Mouse (Mus musculus): ENCODE measurements at regions not wholly inside any gene's neighbourhood (a gene's known extent, or its start where the extent isn't known, plus 50 kb on each side); places are given as distances from the start of the nearest gene placed in this dataset.
"Not testable (repeated sequence)": the region's sequence is repeated elsewhere in the genome, so short reads cannot be mapped to it uniquely, and the experiment has no call there.

GRCm38 (mm10) chr14:120803739-120804138 is 107.3 kb upstream of the Ipo5 start:
- Histone ChIP-seq H3K36me3 (ENCODE audit: control insufficient read depth, insufficient read depth) (no peaks in the 10 kb centered on the region), H3K4me3 (ENCODE audit: insufficient read depth, poor library complexity, severe bottlenecking) (no peak overlapping the region), H3ac (ENCODE audit: control insufficient read depth, insufficient read length, low read depth) (no peak overlapping the region), H3K27me3 (ENCODE audit: control insufficient read depth, insufficient read depth, insufficient read length) (no peaks in the 10 kb centered on the region), H3K79me2 (ENCODE audit: control insufficient read depth, insufficient read depth) (no peaks in the 10 kb centered on the region), H3K79me3 (ENCODE audit: low read depth) (no peaks in the 10 kb centered on the region)
- no peak for TF ChIP-seq CTCF (IDR thresholded peaks at IDR 0.05; ENCODE audit: control insufficient read depth, insufficient read depth, insufficient read length)
- TF ChIP-seq CEBPB (IDR thresholded peaks at IDR 0.05; ENCODE audit: low read depth): no peak
- TF ChIP-seq USF1 (IDR thresholded peaks at IDR 0.05; ENCODE audit: low read depth): no peak
- no peak for TF ChIP-seq MYOG (IDR thresholded peaks at IDR 0.05; ENCODE audit: control insufficient read depth, extremely low read depth, insufficient read length)
- TF ChIP-seq FOSL1 (IDR thresholded peaks at IDR 0.05; ENCODE audit: insufficient read depth, low read length, poor library complexity, severe bottlenecking): no peak
- TF ChIP-seq MYOD1 (IDR thresholded peaks at IDR 0.05; ENCODE audit: control insufficient read depth, insufficient read length, low read depth): no peak
- TF ChIP-seq MAX (IDR thresholded peaks at IDR 0.05): no peak

DNA sequence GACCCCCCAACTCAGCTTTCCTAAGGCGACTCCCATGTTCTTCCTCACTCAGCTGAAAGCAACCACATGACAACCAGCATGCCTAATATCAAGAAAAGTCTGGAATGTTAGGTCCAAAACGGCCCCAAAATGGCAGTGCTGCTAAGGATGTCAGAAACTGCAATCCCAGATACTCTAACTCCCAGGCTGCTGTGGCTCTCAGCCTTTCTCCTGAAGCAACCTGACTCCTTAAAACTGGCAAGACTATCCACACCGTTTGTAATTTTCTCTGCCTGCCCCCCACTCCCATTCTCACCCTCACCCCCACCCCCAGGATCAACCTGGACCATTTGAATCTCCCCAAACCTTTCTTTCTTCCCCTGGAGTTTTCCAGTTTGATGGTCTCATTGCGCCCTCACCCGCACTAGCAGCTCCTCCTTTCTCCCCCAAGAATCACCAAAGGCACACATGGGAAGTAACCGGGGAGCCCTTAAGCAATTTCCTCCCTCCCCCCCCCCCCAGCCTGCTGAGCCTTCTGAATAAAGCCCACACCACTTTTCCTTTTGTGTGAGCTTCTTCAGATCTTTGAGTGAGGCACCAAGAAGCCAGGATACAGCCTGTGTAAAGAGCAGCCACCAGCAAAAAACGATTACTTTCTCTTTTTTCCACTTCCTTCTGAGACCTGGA is 106.7 kb upstream of the Ipo5 start:
- Histone ChIP-seq H3K36me3 (ENCODE audit: control insufficient read depth, insufficient read depth) (no peaks in the 10 kb centered on the region), H3K79me3 (ENCODE audit: low read depth) (no peaks in the 10 kb centered on the region), H3K27me3 (ENCODE audit: control insufficient read depth, insufficient read depth, insufficient read length) (no peaks in the 10 kb centered on the region), H3K4me3 (ENCODE audit: insufficient read depth, poor library complexity, severe bottlenecking) (no peak overlapping the region), H3K79me2 (ENCODE audit: control insufficient read depth, insufficient read depth) (no peaks in the 10 kb centered on the region), H3ac (ENCODE audit: control insufficient read depth, insufficient read length, low read depth) (no peak overlapping the region)
- TF ChIP-seq MAX (IDR thresholded peaks at IDR 0.05) (no peak), CTCF (IDR thresholded peaks at IDR 0.05; ENCODE audit: control insufficient read depth, insufficient read depth, insufficient read length) (no peak), FOSL1 (IDR thresholded peaks at IDR 0.05; ENCODE audit: insufficient read depth, low read length, poor library complexity, severe bottlenecking) (no peak), MYOG (IDR thresholded peaks at IDR 0.05; ENCODE audit: control insufficient read depth, extremely low read depth, insufficient read length) (no peak), USF1 (IDR thresholded peaks at IDR 0.05; ENCODE audit: low read depth) (no peak), CEBPB (IDR thresholded peaks at IDR 0.05; ENCODE audit: low read depth) (no peak), MYOD1 (IDR thresholded peaks at IDR 0.05; ENCODE audit: control insufficient read depth, insufficient read length, low read depth) (no peak)

DNA sequence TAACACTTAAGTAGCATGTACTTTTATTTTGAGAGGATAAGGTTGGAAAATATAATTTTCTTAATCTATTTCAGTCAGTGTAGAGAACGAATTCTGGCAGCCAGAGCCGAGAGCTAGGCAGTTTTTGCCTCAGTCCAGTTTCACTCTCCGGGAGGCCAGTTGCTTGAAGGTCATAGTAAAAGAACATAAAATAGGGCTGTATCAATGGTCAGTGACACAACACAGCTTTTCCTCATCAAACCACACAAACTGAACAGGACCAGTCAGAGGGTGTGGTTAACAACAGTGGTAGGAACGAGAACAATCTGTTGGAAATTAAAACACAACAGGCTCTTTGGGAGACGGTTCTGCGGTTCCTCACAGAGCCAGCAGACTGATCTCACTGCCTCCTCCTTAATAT is 105.9 kb upstream of the Ipo5 start:
- Histone ChIP-seq H3ac (ENCODE audit: control insufficient read depth, insufficient read length, low read depth) (no peak overlapping the region), H3K79me2 (ENCODE audit: control insufficient read depth, insufficient read depth) (no peaks in the 10 kb centered on the region), H3K79me3 (ENCODE audit: low read depth) (no peaks in the 10 kb centered on the region), H3K27me3 (ENCODE audit: control insufficient read depth, insufficient read depth, insufficient read length) (no peaks in the 10 kb centered on the region), H3K36me3 (ENCODE audit: control insufficient read depth, insufficient read depth) (no peaks in the 10 kb centered on the region), H3K4me3 (ENCODE audit: insufficient read depth, poor library complexity, severe bottlenecking) (no peak overlapping the region)
- TF ChIP-seq USF1 (IDR thresholded peaks at IDR 0.05; ENCODE audit: low read depth) (no peak), MYOG (IDR thresholded peaks at IDR 0.05; ENCODE audit: control insufficient read depth, extremely low read depth, insufficient read length) (no peak), MYOD1 (IDR thresholded peaks at IDR 0.05; ENCODE audit: control insufficient read depth, insufficient read length, low read depth) (no peak), FOSL1 (IDR thresholded peaks at IDR 0.05; ENCODE audit: insufficient read depth, low read length, poor library complexity, severe bottlenecking) (no peak), CTCF (IDR thresholded peaks at IDR 0.05; ENCODE audit: control insufficient read depth, insufficient read depth, insufficient read length) (no peak), CEBPB (IDR thresholded peaks at IDR 0.05; ENCODE audit: low read depth) (no peak), MAX (IDR thresholded peaks at IDR 0.05) (no peak)

DNA sequence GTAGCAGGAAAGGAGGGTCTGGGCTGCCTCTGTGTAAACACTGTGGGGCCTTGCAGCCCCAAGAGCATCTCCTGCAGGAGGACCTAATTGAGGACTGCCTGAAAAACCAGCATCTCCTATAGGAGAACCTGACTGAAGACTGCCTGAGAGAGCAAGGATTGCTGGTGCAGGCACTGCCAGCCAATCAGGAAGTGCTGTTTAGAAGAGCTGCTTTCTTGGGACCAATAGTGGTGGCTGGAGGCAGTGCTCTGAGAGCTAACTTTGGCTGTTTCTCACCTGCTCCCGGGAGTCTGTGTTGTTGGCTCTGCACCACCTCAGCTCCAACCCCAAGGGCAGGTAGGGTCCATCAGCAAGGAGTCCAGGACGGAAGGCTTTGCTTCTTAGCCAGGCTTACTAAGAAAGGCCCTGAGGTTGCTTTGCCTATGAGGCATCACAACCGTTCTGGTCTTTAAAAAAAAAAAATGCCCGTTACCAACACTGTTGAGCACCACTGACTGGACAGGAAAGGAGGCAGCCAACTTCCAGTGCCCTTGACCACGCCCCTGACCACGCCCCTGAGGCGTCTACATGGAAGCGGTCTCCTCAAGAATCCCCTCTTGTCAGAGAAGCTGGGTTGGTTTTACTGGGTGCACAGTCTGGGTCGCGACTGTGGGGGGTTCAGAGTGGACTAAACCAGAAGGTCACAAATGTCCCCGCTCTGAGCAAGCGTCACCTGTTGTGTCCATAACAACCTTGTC is 105.0 kb upstream of the Ipo5 start:
- not testable (repeated sequence) for H3K79me2 ChIP-seq (ENCODE audit: control insufficient read depth, insufficient read depth); H3ac ChIP-seq (ENCODE audit: control insufficient read depth, insufficient read length, low read depth); H3K27me3 ChIP-seq (ENCODE audit: control insufficient read depth, insufficient read depth, insufficient read length); H3K4me3 ChIP-seq (ENCODE audit: insufficient read depth, poor library complexity, severe bottlenecking); H3K79me3 ChIP-seq (ENCODE audit: low read depth); H3K36me3 ChIP-seq (ENCODE audit: control insufficient read depth, insufficient read depth)

GRCm38 (mm10) chr14:120806553-120806893 is 104.5 kb upstream of the Ipo5 start:
- Histone ChIP-seq H3K79me3 (ENCODE audit: low read depth) (no peaks in the 10 kb centered on the region), H3K4me3 (ENCODE audit: insufficient read depth, poor library complexity, severe bottlenecking) (no peak overlapping the region), H3K36me3 (ENCODE audit: control insufficient read depth, insufficient read depth) (no peaks in the 10 kb centered on the region), H3K27me3 (ENCODE audit: control insufficient read depth, insufficient read depth, insufficient read length) (no peaks in the 10 kb centered on the region), H3K79me2 (ENCODE audit: control insufficient read depth, insufficient read depth) (no peaks in the 10 kb centered on the region), H3ac (ENCODE audit: control insufficient read depth, insufficient read length, low read depth) (no peak overlapping the region)
- TF ChIP-seq CTCF (IDR thresholded peaks at IDR 0.05; ENCODE audit: control insufficient read depth, insufficient read depth, insufficient read length): no peak
- no peak for TF ChIP-seq MAX (IDR thresholded peaks at IDR 0.05)
- no peak for TF ChIP-seq FOSL1 (IDR thresholded peaks at IDR 0.05; ENCODE audit: insufficient read depth, low read length, poor library complexity, severe bottlenecking)
- no peak for TF ChIP-seq USF1 (IDR thresholded peaks at IDR 0.05; ENCODE audit: low read depth)
- no peak for TF ChIP-seq MYOG (IDR thresholded peaks at IDR 0.05; ENCODE audit: control insufficient read depth, extremely low read depth, insufficient read length)
- no peak for TF ChIP-seq MYOD1 (IDR thresholded peaks at IDR 0.05; ENCODE audit: control insufficient read depth, insufficient read length, low read depth)
- no peak for TF ChIP-seq CEBPB (IDR thresholded peaks at IDR 0.05; ENCODE audit: low read depth)

GRCm38 (mm10) chr14:120809321-120809720 is 101.7 kb upstream of the Ipo5 start:
- H3K79me2 ChIP-seq (ENCODE audit: control insufficient read depth, insufficient read depth): no peaks in the 10 kb centered on the region
- H3ac ChIP-seq (ENCODE audit: control insufficient read depth, insufficient read length, low read depth): no peak overlapping the region
- no peaks in the 10 kb centered on the region for H3K36me3 ChIP-seq (ENCODE audit: control insufficient read depth, insufficient read depth)
- no peak overlapping the region for H3K4me3 ChIP-seq (ENCODE audit: insufficient read depth, poor library complexity, severe bottlenecking)
- H3K27me3 ChIP-seq (ENCODE audit: control insufficient read depth, insufficient read depth, insufficient read length): no peaks in the 10 kb centered on the region
- no peaks in the 10 kb centered on the region for H3K79me3 ChIP-seq (ENCODE audit: low read depth)
- no peak for TF ChIP-seq USF1 (IDR thresholded peaks at IDR 0.05; ENCODE audit: low read depth)
- TF ChIP-seq MAX (IDR thresholded peaks at IDR 0.05): no peak
- TF ChIP-seq CTCF (IDR thresholded peaks at IDR 0.05; ENCODE audit: control insufficient read depth, insufficient read depth, insufficient read length): no peak
- no peak for TF ChIP-seq CEBPB (IDR thresholded peaks at IDR 0.05; ENCODE audit: low read depth)

Measured in C2C12 (cell line).